Mouse (Mus musculus) liver (tissue): ENCODE measurements around the gene Zzef1.

Experiments
- DNase-seq: peaks from one replicate; pipeline ENCODE4 v3.0.0-alpha.2; 2020; ENCODE audit warnings: mixed read lengths

Gene Zzef1

GRCm38 (mm10) chr11:72923116-72923515, 127.1 kb downstream of the Zzef1 start:
- DNase-seq = no peak

GRCm38 (mm10) chr11:72924458-72924857, 128.4 kb downstream of the Zzef1 start:
- no peak for DNase-seq

- DNase-seq = no peak
Measured at GRCm38 (mm10) chr11:72925067-72925466, 129.0 kb downstream of the Zzef1 start.

GRCm38 (mm10) chr11:72926226-72926890, 130.3 kb downstream of the Zzef1 start:
- DNase-seq = peak; percentile 59

GRCm38 (mm10) chr11:72928516-72928915, 132.5 kb downstream of the Zzef1 start:
- no peak for DNase-seq

GRCm38 (mm10) chr11:72940208-72941143, 144.4 kb downstream of the Zzef1 start:
- DNase-seq = peak; percentile 45

DNA sequence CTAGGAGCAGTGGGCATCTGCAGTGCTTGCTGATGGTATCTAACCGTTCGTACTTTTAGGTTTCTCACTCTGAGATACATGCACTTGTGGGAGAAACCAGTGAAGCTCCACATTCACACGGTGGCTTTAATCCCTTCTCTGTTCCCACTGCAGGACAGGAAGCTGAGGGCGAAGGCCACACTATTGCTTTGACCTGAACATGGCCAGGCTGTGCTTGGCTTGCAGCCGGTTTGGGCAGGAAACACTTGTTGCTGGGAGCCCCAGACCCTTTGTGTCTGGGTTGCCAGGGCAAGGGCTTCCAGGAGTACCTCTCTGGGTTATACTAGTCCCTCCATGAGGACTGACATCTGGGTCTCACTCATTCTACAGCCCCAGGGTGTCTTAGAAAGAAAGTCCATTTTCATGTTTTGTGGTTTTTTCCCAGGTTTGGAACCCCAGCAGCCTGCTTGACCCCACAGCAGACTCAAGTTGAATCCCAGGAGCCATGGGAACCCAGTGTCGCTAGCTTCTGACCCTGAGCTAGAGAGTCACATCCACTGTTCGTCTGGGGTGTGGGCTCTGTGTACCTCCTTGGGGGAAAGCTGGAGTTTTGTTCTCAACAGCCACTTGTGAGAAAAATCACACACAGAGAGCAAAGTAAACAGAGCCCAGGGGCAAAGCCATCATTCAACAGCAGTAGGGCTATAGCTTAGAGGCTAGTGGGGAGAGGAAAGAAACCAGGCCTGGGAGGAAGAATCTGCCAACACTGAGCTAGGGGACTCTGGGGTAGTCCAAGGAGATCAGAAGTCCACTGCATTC, 149.2 kb downstream of the Zzef1 start:
- no peak for DNase-seq

DNA sequence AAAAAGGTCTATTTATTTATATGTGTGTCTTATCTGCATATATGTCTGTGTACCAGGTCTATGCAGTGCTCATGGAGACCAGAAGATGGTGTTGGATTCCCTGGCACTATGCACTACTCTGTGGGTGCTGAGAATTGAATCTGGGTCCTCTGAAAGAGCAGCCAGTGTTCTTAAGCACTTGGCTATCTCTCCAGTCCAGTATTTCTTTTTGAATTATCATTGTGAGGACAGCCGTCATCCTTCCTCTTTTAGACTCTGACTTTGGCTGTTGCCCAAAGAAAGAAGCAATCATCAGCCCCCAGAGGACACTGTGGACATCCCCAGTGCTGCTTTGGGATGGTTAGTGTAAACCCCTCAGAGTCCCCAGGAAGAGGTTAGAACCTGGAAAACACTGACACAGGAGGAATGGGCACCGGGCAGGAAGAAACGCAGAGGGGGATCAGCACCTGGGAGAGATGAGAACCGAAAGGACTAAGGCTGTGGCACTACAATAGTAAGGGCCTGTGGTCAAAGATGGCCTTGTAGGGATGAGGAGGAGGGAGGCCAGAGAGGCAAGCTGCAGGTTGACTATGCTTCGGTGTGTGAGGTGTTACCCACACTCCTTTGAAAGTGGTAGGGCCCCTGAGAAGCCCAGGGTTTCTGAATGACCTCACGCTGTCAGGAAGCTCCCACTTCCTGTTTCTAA, 150.0 kb downstream of the Zzef1 start:
- DNase-seq = no peak

- no peak for DNase-seq
Measured at GRCm38 (mm10) chr11:72946560-72947119, 150.6 kb downstream of the Zzef1 start.

DNA sequence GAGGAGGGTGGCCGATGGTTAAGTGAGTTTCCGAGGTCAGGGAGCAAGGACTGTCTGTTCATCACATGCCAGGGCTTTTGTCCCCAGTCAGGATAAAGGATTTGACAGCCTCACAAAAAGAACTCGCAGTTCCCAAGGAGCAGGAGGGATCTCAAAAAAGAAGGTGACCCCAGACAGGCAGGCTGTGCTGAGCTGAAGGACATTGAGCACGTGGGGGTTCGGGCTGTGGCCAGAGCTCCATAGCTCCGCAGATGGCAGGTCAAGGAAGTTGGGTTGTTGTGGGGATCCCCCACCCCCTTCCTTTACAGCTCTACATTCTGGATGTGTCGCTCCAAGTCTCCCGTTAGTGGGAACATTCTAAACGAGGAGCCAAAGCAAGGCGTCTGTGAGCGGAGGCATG, 151.8 kb downstream of the Zzef1 start:
- no peak for DNase-seq

DNA sequence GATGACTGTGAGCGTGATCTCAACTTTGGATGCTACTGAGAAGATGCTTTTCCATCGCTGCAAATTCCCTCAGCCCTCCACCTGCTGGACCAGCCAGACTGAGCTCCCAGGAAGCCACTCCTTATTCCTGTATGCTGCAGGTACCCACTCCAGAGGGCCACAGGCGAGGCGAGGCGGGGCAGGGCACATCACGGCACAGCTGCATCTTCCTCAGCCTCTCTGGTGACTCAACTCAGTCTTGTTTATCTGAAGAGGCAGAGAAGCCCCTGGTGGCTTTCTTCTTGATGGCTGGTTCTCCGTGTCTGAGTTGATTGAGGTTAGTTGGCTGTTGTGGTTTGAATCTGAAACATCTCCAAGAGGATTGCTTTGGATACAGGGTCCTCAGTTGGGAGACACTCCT, 152.2 kb downstream of the Zzef1 start:
- no peak for DNase-seq

DNA sequence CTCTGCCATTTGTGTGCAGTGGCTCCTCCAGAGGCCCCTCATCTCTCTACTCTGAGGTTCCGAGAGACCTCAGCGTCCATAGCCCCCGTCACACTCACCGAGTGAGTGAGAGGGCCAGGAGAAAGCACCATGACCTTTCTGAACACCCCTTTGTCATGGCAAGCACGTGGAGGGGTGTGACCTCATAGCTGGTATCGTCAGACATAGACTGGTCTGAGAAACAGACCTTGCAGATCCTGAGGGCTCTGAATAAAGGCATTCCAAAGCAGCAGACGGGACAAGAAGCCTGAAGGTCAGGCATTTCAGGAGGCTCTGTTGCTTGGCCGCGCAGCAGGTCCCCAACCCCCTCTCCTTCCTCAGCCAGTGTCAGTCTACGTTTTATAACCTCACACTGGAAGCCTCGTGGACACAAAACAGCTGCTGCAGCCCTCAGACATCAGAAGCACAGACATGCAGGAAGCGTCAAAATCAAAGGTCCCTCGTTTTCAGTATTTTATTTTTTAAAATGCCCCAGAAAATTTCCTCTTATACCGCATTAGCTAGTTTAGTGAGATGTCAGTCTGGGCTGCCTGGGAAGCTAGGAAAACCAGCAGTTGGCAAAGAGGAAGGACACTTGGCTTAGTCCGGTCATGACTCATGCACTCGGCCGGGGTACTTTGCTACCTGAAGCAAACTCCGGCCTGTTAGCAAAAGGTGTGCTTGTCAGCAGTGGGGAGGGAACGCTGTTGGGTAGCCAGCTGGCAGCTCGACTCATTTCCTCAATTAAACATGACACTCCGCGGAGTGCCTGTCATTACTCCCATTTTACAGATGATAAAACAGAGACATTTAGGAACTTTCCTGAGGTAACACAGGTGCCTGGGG, 155.3 kb downstream of the Zzef1 start:
- DNase-seq = no peak

DNA sequence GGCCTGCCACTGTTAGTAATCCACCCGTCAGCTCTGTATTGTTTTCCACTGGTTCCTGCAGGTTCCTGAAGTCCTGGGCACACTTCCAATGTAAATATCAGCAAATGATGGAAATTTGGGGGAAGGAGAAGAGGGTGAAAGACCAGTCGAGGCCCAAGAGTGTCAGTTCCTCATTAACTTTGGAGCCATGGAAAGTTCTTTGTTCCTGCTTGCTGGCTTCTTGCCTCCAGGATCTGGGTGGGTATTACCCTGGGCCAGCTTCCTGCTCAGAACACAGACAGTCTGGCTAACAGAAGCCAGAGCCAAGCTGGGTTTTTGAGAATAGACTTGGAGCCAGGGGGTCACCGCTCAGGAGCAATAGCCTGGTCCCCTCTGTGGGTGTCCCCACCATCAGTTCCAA, 156.2 kb downstream of the Zzef1 start:
- no peak for DNase-seq

DNA sequence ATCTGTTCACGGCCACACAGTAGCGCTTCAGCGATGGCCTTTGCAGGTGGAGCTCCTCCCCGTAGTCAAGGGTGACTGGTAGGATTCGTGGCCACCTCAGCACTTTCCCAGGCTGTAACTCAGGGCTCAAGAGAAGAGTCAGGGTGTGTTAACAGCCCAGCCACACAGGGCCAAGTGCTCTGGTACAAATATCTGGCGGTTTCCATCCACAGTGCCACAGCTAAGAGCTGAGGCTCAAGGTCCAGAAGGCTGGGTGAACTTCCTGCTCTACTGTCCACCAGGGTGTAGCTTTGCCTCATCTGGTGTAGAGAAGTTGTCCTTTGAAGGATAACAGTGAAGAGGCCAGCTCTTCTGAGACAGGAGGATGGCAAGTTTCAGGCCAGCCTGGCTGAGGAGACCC, 156.7 kb downstream of the Zzef1 start:
- DNase-seq = no peak

DNA sequence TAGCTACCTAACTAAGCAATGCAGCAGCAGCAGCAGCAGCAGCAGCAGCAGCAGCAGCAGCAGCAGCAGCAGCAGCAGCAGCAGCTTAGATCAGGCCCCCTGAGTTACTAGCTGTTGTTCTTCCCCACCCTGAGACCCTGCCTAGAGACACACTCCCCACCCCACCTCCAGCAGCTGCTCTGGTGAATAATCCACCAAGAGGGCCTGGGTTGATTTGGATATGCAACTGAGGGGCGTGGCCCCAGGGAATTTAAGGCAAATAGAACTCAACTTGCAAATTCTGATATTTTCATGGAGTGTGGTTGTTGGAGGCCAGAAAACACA, 157.1 kb downstream of the Zzef1 start:
- no peak for DNase-seq

DNA sequence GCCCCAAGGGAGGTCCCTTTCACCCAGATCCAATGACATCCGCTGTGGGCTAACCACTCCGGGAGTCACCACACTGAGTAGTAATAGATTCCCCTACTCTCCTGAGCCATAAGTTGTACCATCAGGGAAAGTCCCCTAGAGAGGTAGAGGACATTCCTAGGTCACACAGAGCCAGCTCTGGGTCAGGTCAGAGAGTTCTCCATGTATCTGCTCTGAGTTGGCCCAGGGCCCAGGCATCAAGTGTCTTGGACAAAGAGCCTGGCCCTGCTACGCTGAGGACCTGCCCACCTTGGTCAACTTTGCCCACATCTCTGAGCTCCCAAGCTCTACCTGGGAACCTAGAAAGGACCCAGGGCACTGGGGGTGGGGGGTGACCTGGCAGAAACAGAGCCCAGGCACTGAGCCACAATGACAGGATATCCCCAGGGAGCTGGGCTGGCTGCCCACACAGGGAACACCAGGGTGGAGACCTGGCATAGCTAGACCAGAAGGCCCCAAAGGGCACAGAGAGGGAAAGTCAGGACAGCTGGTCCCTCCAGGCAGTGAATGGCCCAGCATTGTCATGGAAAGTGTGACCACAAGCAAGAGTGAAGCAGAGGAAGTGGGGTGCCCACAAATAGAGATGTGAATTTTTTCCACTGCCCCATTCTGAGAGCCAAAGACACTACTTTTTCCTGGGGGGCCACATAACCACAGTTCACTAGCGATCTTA, 157.6 kb downstream of the Zzef1 start:
- DNase-seq = no peak

GRCm38 (mm10) chr11:72954216-72954615, 158.2 kb downstream of the Zzef1 start:
- DNase-seq = no peak

- DNase-seq = no peak
Measured at GRCm38 (mm10) chr11:72955339-72955974, 159.4 kb downstream of the Zzef1 start.

DNA sequence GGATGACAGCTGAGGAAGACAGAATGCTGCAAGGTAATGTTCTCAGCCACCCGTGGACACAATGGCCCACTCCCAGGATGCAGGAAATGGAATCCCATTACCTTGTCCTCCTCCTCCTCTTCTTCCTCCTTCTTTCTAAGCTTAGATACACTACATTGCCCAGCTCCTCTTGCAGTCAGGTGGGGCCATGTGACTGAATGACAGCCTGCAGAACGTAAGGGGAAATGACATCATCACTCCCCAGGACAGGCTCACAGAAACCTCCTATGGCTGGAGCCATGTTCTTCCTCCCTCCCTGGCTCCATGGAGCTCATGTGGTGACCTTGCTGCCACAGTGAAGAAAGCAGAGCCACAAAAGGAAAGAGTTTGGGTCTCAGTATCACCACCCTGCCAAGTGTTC, 161.3 kb downstream of the Zzef1 start:
- DNase-seq = no peak

- no peak for DNase-seq
Measured at GRCm38 (mm10) chr11:72959924-72960679, 164.1 kb downstream of the Zzef1 start.
